Mouse (Mus musculus): ENCODE results near the gene Cdk17. TPM values are rescaled to one million over a fixed set of nuclear protein-coding genes. Genes with fewer than 3 reads are reported as not detected.
A peak's percentile ranks its signal among the peaks of the same experiment; 100 is the strongest.

Cdk17 gene
- polyA plus RNA-seq (2012; ENCODE audit: insufficient read depth, low replicate concordance), result 2.3 TPM in 1 of 2 replicates, not detected in the other

DNA sequence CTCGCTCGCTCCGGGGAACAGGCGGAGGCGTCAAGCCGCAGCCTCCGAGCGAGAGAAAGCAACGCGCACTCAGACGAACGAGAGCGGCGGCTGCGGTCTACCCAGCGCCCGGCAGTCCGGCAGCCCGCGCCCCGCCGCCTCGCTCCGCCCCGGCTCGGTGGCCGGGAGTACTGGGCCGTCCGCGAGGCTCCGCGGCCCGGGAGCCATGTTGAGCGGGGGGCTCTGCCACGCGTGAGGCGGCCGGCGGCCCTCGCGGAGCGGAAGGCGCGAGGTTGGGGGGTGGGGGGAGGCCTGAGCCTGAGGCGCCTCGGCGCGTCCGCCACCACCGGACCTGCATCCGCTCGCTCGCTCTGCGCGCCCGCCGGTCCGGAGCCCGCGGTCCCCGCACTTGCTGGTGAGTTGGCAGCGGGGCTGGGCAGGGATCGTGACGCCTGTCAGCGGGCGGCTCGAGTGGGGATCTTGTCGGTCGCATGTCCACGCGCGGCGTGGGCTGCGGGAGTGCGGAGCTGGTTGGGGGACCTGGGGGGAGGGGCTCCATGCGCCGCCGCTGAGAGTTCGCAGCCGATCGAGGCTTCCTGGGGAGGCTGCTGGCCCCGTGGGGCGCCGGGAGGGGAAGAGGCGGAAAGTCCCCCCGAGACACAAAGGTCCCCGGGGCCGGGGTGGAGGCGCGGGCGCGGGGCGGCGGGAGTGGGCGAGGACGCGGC lies at the start of gene Cdk17:
TSS of gene Cdk17 (plus strand) at position 69 of the 704 bp plus-strand sequence.
- peaks cover 42% of the 10 kb centered on the region for H3K4me1 ChIP-seq
- H3K9me3 ChIP-seq, result no peaks in the 10 kb centered on the region
- H3K27me3 ChIP-seq (replicated peaks), result no peaks in the 10 kb centered on the region
- H3K36me3 ChIP-seq (replicated peaks; ENCODE audit: low read length), result no peaks in the 10 kb centered on the region
- peak within 1 kb of the TSS; percentile 96 for H3K4me3 ChIP-seq (replicated peaks)
- TF ChIP-seq GATA1 (IDR thresholded peaks at IDR 0.05; ENCODE audit: borderline replicate concordance, low read length) (no peak), FLI1 (IDR thresholded peaks at IDR 0.05; ENCODE audit: low read length) (no peak)

DNA sequence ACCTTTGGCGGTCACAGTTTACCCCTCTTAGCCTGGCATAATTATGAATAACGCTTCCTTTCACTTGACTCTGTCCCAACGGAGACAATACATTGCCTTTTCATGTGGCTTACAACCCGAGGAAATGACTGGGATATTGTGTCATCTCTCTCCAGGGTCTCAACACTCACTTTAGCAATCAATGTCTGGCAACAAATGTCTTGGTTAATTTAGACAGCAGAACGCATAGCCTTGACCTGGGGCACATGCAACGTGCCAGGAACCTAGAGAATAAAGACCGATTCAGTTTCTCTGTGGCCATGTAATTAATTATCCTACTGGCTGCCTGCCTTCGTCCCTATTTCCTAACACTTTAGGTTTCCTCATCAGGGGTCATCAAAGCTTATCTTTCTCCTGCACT lies 49.3 kb upstream of the Cdk17 start:
- TF ChIP-seq GATA1 (IDR thresholded peaks at IDR 0.05; ENCODE audit: borderline replicate concordance, low read length) (no peak), FLI1 (IDR thresholded peaks at IDR 0.05; ENCODE audit: low read length) (no peak)
- peaks cover 9% of the 10 kb centered on the region; the same call in 1 of the 2 replicates for H3K4me1 ChIP-seq

DNA sequence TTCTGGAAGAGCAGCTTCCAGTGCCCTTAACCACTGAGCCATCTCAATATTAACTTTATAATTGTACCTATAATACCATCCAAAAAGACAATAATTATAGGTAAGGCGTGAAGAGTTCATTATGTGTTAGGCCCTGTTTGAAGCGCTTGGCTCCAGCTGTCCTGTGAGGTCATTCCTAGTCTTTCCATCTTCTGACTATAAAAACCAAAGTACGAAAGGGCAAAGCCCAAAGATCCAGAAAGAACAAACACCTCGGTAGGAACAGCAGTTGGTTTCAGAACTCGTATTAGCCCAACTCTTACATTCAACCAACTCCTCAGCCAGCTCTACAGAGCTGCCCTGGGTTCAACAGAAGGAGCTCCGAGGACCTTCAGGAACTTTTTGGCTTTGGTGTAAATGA lies 48.7 kb upstream of the Cdk17 start:
- Histone ChIP-seq H3K4me3 (replicated peaks) (no peak overlapping the region), H3K9me3 (peaks cover 5% of the 10 kb centered on the region; the same call in 1 of the 2 replicates), H3K27me3 (replicated peaks) (no peaks in the 10 kb centered on the region), H3K4me1 (peaks cover 9% of the 10 kb centered on the region; the same call in 1 of the 2 replicates), H3K36me3 (replicated peaks; ENCODE audit: low read length) (peaks cover 33% of the 10 kb centered on the region)
- TF ChIP-seq GATA1 (IDR thresholded peaks at IDR 0.05; ENCODE audit: borderline replicate concordance, low read length), result no peak
- TF ChIP-seq FLI1 (IDR thresholded peaks at IDR 0.05; ENCODE audit: low read length), result no peak

More for the DNA sequence above, 49.3 kb upstream of the Cdk17 start:
- peaks cover 31% of the 10 kb centered on the region for H3K36me3 ChIP-seq (replicated peaks; ENCODE audit: low read length)
- H3K4me3 ChIP-seq (replicated peaks), result no peak overlapping the region
- H3K27me3 ChIP-seq (replicated peaks), result no peaks in the 10 kb centered on the region
- peaks cover 5% of the 10 kb centered on the region; the same call in 1 of the 2 replicates for H3K9me3 ChIP-seq

DNA sequence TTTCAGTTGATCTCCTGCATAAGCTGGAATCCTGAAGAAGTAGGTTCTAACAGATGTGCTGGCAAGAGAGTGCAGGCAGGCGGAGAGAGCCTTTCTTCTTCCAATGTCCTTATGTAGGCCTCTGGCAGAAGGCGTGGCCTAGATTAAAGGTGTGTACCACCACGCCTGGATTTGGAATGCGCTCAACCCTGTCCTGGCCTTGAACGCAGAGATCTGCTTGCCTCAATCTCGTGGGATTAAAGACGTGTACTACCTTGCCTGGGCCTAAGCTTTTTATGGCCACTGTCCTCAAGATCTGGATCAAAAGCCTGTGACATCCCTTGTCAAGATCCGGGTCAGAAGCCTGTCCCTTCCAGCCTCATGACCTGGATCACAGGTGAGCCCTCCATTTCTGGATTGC lies 46.7 kb upstream of the Cdk17 start:
- H3K4me3 ChIP-seq (replicated peaks), result no peak overlapping the region
- peaks cover 11% of the 10 kb centered on the region; the same call in 1 of the 2 replicates for H3K4me1 ChIP-seq
- no peak for TF ChIP-seq FLI1 (IDR thresholded peaks at IDR 0.05; ENCODE audit: low read length)
- TF ChIP-seq GATA1 (IDR thresholded peaks at IDR 0.05; ENCODE audit: borderline replicate concordance, low read length), result no peak
- H3K27me3 ChIP-seq (replicated peaks), result no peaks in the 10 kb centered on the region
- peaks cover 33% of the 10 kb centered on the region for H3K36me3 ChIP-seq (replicated peaks; ENCODE audit: low read length)
- peaks cover 6% of the 10 kb centered on the region; the same call in 1 of the 2 replicates for H3K9me3 ChIP-seq

DNA sequence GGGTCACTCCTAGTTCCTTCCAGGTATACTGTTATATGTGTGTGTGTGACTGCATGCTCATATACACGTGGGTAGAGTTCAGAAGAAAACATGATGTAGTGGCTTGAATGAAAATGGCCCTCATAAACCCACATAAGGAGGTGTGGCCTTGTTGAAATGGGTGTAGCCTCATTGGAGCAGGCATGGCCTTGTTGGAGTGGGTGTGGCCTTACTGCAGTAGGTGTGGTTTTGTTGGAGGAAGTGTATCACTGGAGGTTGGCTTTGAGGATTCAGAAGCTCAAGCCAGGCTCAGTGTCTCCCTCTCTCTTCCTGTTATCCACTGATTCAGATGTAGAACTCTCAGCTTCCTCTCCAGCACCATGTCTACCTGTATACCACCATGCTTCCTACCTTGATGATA lies 45.9 kb upstream of the Cdk17 start:
- Histone ChIP-seq H3K36me3 (replicated peaks; ENCODE audit: low read length) (peaks cover 38% of the 10 kb centered on the region), H3K27me3 (replicated peaks) (no peaks in the 10 kb centered on the region), H3K4me3 (replicated peaks) (no peak overlapping the region), H3K4me1 (peaks cover 12% of the 10 kb centered on the region; the same call in 1 of the 2 replicates), H3K9me3 (peaks cover 7% of the 10 kb centered on the region; the same call in 1 of the 2 replicates)
- TF ChIP-seq GATA1 (IDR thresholded peaks at IDR 0.05; ENCODE audit: borderline replicate concordance, low read length) (no peak), FLI1 (IDR thresholded peaks at IDR 0.05; ENCODE audit: low read length) (no peak)

DNA sequence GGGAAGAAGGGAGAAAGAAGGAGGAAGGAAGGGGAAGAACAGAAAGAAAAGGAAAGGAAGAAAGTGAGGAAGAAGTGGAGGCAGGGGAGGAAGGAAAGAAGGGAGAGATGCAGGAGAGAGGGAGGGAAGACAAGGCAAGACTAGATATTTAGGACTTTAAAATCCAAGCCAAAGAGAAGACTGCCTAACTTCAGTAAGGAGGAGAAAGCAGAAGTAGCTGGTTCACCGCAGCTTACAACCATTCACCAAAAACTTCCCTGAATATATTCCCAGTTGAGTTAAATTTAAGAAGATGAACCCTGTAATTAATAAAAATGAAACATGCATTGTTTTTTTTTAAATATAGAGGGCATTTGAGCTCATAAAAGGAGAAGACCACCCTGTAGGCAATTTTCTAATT lies 44.9 kb upstream of the Cdk17 start:
- Histone ChIP-seq H3K4me1 (peaks cover 16% of the 10 kb centered on the region; the same call in 1 of the 2 replicates), H3K36me3 (replicated peaks; ENCODE audit: low read length) (peaks cover 42% of the 10 kb centered on the region), H3K27me3 (replicated peaks) (no peaks in the 10 kb centered on the region), H3K4me3 (replicated peaks) (no peak overlapping the region), H3K9me3 (peaks cover 7% of the 10 kb centered on the region; the same call in 1 of the 2 replicates)
- TF ChIP-seq GATA1 (IDR thresholded peaks at IDR 0.05; ENCODE audit: borderline replicate concordance, low read length) (no peak), FLI1 (IDR thresholded peaks at IDR 0.05; ENCODE audit: low read length) (no peak)

DNA sequence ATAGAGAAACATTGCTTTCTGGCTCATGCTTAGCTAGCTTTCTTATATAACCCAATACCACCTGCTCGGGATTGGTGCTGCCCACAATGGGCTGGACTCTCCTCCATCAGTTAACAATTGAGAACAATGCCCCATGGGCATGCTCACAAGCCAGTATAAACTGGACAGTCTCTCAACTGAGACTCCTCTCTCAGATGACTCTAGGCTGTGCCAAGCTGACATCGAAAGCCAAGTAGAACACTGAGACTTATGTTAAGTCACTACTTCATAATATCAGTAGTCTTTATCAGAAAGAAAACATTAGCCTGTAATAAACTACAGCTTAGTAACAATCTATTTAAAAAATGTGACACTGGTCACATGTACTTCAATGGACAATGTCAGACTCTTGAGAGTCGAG lies 44.0 kb upstream of the Cdk17 start:
- TF ChIP-seq FLI1 (IDR thresholded peaks at IDR 0.05; ENCODE audit: low read length), result no peak
- TF ChIP-seq GATA1 (IDR thresholded peaks at IDR 0.05; ENCODE audit: borderline replicate concordance, low read length), result no peak
- H3K27me3 ChIP-seq (replicated peaks), result no peaks in the 10 kb centered on the region
- H3K4me3 ChIP-seq (replicated peaks), result no peak overlapping the region
- peaks cover 51% of the 10 kb centered on the region for H3K36me3 ChIP-seq (replicated peaks; ENCODE audit: low read length)
- H3K4me1 ChIP-seq, result peaks cover 15% of the 10 kb centered on the region; the same call in 1 of the 2 replicates
- peaks cover 7% of the 10 kb centered on the region; the same call in 1 of the 2 replicates for H3K9me3 ChIP-seq

DNA sequence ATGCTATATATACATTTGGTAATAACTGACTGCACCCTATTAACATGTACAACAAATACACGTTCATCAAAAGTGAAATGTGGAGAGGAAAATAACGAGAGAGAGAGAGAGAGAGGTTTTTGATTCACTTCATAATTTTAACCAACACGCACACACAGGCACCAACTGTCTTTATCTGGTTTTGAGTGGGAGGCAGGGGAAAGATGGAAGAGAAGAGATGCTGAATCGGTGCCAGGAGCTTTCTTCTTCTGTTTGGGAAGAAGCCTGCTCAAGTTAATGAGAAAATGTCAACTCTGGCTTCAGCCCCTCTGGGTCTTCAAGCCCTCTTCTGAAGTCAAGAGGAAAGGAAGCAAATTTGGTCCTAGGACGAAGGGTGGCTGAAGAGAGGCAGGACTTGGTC lies 40.9 kb upstream of the Cdk17 start:
- no peaks in the 10 kb centered on the region for H3K27me3 ChIP-seq (replicated peaks)
- TF ChIP-seq FLI1 (IDR thresholded peaks at IDR 0.05; ENCODE audit: low read length) (no peak), GATA1 (IDR thresholded peaks at IDR 0.05; ENCODE audit: borderline replicate concordance, low read length) (no peak)
- no peak overlapping the region for H3K4me3 ChIP-seq (replicated peaks)
- peaks cover 49% of the 10 kb centered on the region for H3K36me3 ChIP-seq (replicated peaks; ENCODE audit: low read length)
- H3K9me3 ChIP-seq, result peaks cover 6% of the 10 kb centered on the region; the same call in 1 of the 2 replicates
- peaks cover 43% of the 10 kb centered on the region for H3K4me1 ChIP-seq

DNA sequence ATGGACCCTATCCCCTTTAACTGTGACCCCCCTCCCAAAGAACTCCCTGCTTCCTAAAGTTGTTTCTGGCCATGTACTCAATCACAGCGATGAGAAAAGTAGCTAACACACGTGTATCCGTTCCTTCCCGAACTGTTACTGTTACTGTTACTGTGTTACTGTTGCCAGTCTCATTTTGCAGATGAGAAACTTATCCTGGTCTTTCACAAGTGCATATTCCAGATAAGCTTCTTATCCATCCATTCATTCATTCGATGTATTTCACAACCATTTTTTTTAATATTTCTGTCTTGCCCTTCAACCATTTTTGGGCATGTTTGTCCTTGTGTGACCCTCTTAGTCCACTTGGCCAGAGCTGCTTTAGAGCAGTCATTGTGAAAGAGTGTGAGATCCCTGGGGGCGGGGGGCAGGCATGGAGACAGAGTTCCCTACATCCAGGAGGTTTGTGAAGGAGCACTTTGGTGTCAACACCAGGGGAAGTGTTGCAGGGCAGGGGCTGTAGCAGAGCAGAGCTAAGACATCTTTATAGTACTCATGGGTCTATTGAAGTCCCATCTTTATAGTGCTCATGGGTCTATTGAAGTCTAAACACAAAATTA lies 39.3 kb upstream of the Cdk17 start:
- H3K4me3 ChIP-seq (replicated peaks), result no peak overlapping the region
- no peaks in the 10 kb centered on the region for H3K27me3 ChIP-seq (replicated peaks)
- H3K36me3 ChIP-seq (replicated peaks; ENCODE audit: low read length), result peaks cover 41% of the 10 kb centered on the region
- H3K9me3 ChIP-seq, result 0 out of 2 replicates have a peak, but pooled peaks cover 3% of the 10 kb centered on the region
- TF ChIP-seq FLI1 (IDR thresholded peaks at IDR 0.05; ENCODE audit: low read length), result no peak
- no peak for TF ChIP-seq GATA1 (IDR thresholded peaks at IDR 0.05; ENCODE audit: borderline replicate concordance, low read length)
- H3K4me1 ChIP-seq, result peaks cover 53% of the 10 kb centered on the region
